Mouse (Mus musculus): Measurements from ENCODE around the gene Olfr99. TPM values are rescaled to one million over a fixed set of nuclear protein-coding genes. Genes with fewer than 3 reads are reported as not detected.
"Not testable (repeated sequence)": the region's sequence is repeated elsewhere in the genome, so short reads cannot be mapped to it uniquely, and the experiment has no call there.

Gene Olfr99
- not detected in 2 replicates for polyA plus RNA-seq (2012; rRNA removed)

GRCm38 (mm10) chr17:37283360-37283759 lies at the start of gene Olfr99:
Gene Olfr99 (minus strand): TSS chr17:37283460.
- DNase-seq (ENCODE audit: low spot score) = no peak

DNA sequence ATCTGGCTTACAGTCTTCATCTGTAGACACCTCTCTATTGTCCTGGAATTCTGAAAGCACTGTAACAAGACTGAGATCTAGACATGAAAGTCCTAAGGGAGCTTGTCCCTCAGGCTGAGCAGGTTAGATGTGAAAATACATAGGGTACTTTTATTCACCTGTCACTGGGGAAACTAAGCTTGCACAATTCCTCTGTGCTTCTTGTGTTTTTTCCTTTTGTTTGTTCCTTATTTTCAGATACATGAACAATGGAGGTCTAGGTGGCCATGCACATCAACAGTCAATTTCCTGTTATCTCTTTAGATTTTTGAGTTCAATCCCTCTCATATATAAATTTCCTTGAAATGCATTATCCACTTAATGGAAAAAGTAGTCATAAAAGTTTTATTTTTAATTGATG lies 33.7 kb upstream of the Olfr99 start, which contains the start of gene Olfr102:
Gene Olfr102, minus strand, starts transcription at position 101 of the 400 bp plus-strand sequence.
- DNase-seq (ENCODE audit: low spot score) = no peak

- no peak for DNase-seq (ENCODE audit: low spot score)
Observed at GRCm38 (mm10) chr17:37310146-37310699, 27.0 kb upstream of the Olfr99 start.

GRCm38 (mm10) chr17:37308483-37308882 lies 25.2 kb upstream of the Olfr99 start:
- DNase-seq (ENCODE audit: low spot score) = no peak

- DNase-seq (ENCODE audit: low spot score) = no peak
Observed at GRCm38 (mm10) chr17:37304213-37304612, 21.0 kb upstream of the Olfr99 start, which contains the start of gene Olfr101. Gene Olfr101 (minus strand): TSS chr17:37304313.

- no peak for DNase-seq (ENCODE audit: low spot score)
Observed at GRCm38 (mm10) chr17:37280331-37280730, 2.9 kb downstream of the Olfr99 start.

DNA sequence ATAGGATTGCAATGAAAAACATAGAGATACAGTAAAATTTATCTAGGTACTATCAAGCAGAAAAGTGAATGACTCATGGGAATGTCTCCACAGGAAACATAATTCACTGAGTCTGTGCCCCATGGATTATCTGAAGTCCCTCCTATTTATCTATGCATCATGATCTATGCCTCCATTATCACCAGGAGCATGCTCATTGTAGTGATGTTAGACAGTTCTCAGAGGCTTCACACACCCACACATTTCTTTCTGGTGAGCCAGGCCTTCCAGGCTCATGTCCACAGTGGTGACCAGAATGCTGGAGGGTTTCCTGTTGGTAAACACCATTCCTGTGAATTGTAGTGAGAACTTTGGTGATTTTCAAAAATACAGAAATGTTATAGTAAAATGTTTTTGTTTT lies 6.7 kb downstream of the Olfr99 start:
- DNase-seq (ENCODE audit: low spot score) = no peak

DNA sequence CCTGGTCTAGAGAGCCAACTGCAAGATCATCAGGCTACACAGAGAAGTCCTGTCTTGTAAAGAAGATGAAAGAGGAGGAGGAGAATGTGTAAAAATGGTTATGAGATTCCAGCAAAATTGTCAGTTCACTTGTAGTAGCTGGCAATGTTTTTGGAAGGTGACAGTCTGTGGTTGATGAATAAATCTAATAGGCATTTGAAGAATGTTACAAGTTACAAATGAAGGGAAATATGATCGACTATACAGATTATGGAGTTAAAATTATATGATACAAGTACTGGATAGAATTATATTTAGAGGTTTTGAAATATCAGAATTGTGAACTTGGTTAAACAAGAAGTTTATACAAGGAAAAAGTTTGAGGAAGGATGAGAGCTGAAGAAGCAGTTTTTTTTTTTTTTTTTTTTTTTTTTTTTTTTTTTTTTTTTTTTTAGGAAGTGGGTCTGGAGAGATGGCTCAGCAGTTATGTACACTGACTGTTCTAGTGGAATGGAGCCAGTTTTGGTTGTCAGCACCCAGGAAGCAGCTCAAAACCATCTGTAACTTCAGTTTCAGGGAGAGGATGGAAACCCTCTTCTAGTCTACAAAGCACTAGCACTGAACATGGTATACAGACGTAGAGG lies 7.5 kb downstream of the Olfr99 start:
- DNase-seq (ENCODE audit: low spot score) = no peak

GRCm38 (mm10) chr17:37270702-37271092 lies 12.6 kb downstream of the Olfr99 start:
- DNase-seq (ENCODE audit: low spot score) = peak; percentile 28

- DNase-seq (ENCODE audit: low spot score) = peak; percentile 61
Observed at GRCm38 (mm10) chr17:37270058-37270701, 13.1 kb downstream of the Olfr99 start, which contains the start of gene H2-M3. Gene H2-M3 (plus strand): TSS chr17:37270220.

- DNase-seq (ENCODE audit: low spot score) = no peak
Observed at GRCm38 (mm10) chr17:37263626-37264025, 19.6 kb downstream of the Olfr99 start, which contains the start of gene Olfr98. Gene Olfr98 (minus strand): TSS chr17:37263749.

DNA sequence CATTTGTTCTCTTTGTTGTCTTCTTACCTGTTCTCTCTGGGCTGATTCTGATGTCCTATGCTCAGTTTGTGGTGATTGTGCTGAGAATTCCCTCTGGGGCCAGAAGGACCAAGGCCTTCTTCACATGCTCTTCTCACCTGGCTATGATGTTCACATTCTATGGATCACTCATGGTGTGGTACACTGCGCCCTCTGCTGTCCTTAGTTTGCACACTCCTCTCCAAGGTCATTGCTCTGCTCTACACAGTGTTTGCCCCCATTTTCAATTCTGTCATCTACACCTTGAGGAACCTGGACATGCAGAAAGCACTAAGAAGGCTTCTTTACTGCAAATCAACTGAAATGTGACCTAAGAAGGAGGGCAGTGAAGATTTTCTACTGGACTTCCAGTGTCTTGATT lies 32.7 kb downstream of the Olfr99 start:
- no peak for DNase-seq (ENCODE audit: low spot score)

DNA sequence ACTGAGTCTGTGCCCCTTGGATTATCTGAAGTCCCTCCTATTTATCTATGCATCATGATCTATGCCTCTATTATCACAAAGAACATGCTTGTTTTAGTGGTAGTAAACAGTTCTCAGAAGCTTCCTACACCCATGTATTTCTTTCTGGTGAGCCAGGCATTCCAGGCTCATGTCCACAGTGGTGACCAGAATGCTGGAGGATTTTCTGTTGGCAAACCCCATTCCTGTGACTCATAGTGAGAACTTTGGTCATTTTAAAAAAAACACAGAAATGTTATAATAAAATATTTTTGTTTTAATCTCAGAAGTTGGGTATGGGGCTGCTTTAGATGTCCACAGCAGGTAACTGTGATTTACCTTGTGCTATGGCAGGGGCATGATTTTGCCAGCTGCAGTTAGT lies 33.8 kb downstream of the Olfr99 start:
- DNase-seq (ENCODE audit: low spot score) = no peak

DNA sequence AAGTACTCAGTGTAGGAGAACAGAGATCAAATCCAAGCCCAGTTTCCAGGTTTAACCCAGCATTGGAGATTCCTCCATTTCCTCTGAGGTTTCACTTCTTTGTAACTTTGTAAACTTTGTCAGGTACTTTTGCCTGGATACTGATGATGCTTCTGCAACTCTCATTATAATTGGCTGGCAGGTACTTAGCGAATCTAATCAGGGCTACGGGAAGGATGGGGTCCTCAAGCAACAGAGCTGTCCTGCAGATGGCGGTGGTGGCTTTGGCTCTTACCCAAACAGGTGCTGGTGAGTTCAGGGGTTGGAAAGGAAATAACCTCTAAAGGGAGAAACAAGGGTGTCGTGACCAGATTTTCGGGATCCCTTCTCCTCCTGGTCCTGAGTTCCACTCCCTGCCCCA lies 36.5 kb downstream of the Olfr99 start:
- no peak for DNase-seq (ENCODE audit: low spot score)

DNA sequence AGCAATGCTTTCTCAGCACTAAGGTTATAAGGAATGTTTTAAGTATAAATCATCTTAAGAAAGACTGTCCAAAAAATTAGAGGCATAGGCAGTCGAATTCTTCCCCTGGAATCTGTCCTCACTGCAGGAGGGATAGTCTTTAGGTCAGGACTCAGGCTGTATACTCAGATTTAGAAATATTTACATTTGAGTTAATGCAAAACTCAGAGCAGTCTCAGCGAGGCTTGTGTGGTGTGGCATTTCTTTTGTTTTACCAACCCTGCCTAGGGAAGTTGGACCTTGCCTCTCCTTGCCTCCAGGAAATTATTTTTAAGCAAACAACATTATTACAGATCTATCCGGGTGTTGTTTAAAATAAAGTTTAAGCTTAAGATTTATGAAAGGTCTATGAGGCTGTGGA lies 41.1 kb downstream of the Olfr99 start:
- no peak for DNase-seq (ENCODE audit: low spot score)

- not testable (repeated sequence) for DNase-seq (ENCODE audit: low spot score)
Observed at GRCm38 (mm10) chr17:37237230-37237629, 46.0 kb downstream of the Olfr99 start, which contains the start of gene Olfr97. Gene Olfr97 (minus strand): TSS chr17:37237330.

Other genes starting within 250 kb of the Olfr99 start
- gene Gabbr1, start 237.5 kb downstream of the Olfr99 start, polyA plus RNA-seq (2012; rRNA removed) = 72.1 and 81.4 TPM in 2 replicates
- gene Olfr90, start 195.0 kb downstream of the Olfr99 start, polyA plus RNA-seq (2012; rRNA removed) = not detected in 2 replicates
- gene Olfr91, start 185.2 kb downstream of the Olfr99 start, polyA plus RNA-seq (2012; rRNA removed) = not detected in 2 replicates
- gene Olfr92, start 163.4 kb downstream of the Olfr99 start, polyA plus RNA-seq (2012; rRNA removed) = not detected in 2 replicates
- gene Olfr93, start 122.0 kb downstream of the Olfr99 start, polyA plus RNA-seq (2012; rRNA removed) = not detected in 2 replicates
- gene Ubd, start 89.6 kb downstream of the Olfr99 start, polyA plus RNA-seq (2012; rRNA removed) = 0.52 and 1.0 TPM in 2 replicates
- gene Olfr94, start 82.5 kb downstream of the Olfr99 start, polyA plus RNA-seq (2012; rRNA removed) = not detected in 2 replicates
- not detected in 2 replicates for gene Olfr95, start 70.3 kb downstream of the Olfr99 start, polyA plus RNA-seq (2012; rRNA removed)
- gene Olfr96, start 63.3 kb downstream of the Olfr99 start, polyA plus RNA-seq (2012; rRNA removed) = not detected in 2 replicates
- not detected in 2 replicates for gene Olfr97, start 46.1 kb downstream of the Olfr99 start, polyA plus RNA-seq (2012; rRNA removed)
- not detected in 2 replicates for gene Olfr98, start 19.7 kb downstream of the Olfr99 start, polyA plus RNA-seq (2012; rRNA removed)
- 12.3 and 13.0 TPM in 2 replicates for gene H2-M3, start 13.2 kb downstream of the Olfr99 start, polyA plus RNA-seq (2012; rRNA removed)
- gene Olfr101, start 20.9 kb upstream of the Olfr99 start, polyA plus RNA-seq (2012; rRNA removed) = not detected in 2 replicates
- not detected in 2 replicates for gene Olfr102, start 33.6 kb upstream of the Olfr99 start, polyA plus RNA-seq (2012; rRNA removed)
- gene Olfr103, start 56.2 kb upstream of the Olfr99 start, polyA plus RNA-seq (2012; rRNA removed) = not detected in 2 replicates
- not detected in 2 replicates for gene Olfr104-ps, start 76.1 kb upstream of the Olfr99 start, polyA plus RNA-seq (2012; rRNA removed)
- gene Olfr105-ps, start 95.6 kb upstream of the Olfr99 start, polyA plus RNA-seq (2012; rRNA removed) = not detected in 2 replicates
- gene Olfr106-ps, start 106.9 kb upstream of the Olfr99 start, polyA plus RNA-seq (2012; rRNA removed) = not detected in 2 replicates
- gene Olfr107, start 115.8 kb upstream of the Olfr99 start, polyA plus RNA-seq (2012; rRNA removed) = not detected in 2 replicates
- gene Olfr108, start 162.0 kb upstream of the Olfr99 start, polyA plus RNA-seq (2012; rRNA removed) = not detected in 2 replicates
- gene Olfr109, start 175.5 kb upstream of the Olfr99 start, polyA plus RNA-seq (2012; rRNA removed) = not detected in 2 replicates
- 0.35 and 0.47 TPM in 2 replicates for gene H2-M2, start 200.1 kb upstream of the Olfr99 start, polyA plus RNA-seq (2012; rRNA removed)
- not detected in 2 replicates for gene Olfr110, start 209.0 kb upstream of the Olfr99 start, polyA plus RNA-seq (2012; rRNA removed)
- 0.03 and 0.04 TPM in 2 replicates for gene Olfr111, start 224.6 kb upstream of the Olfr99 start, polyA plus RNA-seq (2012; rRNA removed)

Measured in urinary bladder, adult 2 months (tissue).